Mouse (Mus musculus): ENCODE results near the gene Fgf12. TPM values are rescaled to one million over a fixed set of nuclear protein-coding genes. Genes with fewer than 3 reads are reported as not detected.

The Fgf12 gene
- total and polyA plus RNA-seq, 2 experiments = 0.18 to 0.21 TPM

- 3% methylated on average over 58 of the region's 58 CpGs for WGBS
- TF ChIP-seq POLR2A (IDR thresholded peaks at IDR 0.05; ENCODE audit: extremely low read depth, insufficient read depth, low read length) = no peak
- TF ChIP-seq CTCF (IDR thresholded peaks at IDR 0.05; ENCODE audit: low read depth, low read length) = no peak
- H3K27ac ChIP-seq (replicated peaks; ENCODE audit: insufficient read depth, low read depth, low read length) = no peak overlapping the region
- no peak overlapping the region for H3K9ac ChIP-seq (ENCODE audit: low read depth, low read length)
- no peaks in the 10 kb centered on the region for H3K4me1 ChIP-seq (ENCODE audit: control insufficient read depth, insufficient read depth, low read length)
- H3K27me3 ChIP-seq (ENCODE audit: control insufficient read depth, insufficient read depth, low read length) = 0 out of 2 replicates have a peak, but pooled peaks cover 2% of the 10 kb centered on the region
- H3K4me3 ChIP-seq (ENCODE audit: insufficient read depth, low read depth, low read length) = no peak overlapping the region
- no peak for DNase-seq (ENCODE audit: extremely low read depth, low read depth, low spot score)
- H3K36me3 ChIP-seq (ENCODE audit: control insufficient read depth, insufficient read depth, low read length) = no peaks in the 10 kb centered on the region
- H3K79me2 ChIP-seq (ENCODE audit: control insufficient read depth, insufficient read depth, low read length) = no peaks in the 10 kb centered on the region
These were observed 188.1 kb downstream of the Fgf12 start for GRCm38 (mm10) chr16:28564716-28565217.

DNA sequence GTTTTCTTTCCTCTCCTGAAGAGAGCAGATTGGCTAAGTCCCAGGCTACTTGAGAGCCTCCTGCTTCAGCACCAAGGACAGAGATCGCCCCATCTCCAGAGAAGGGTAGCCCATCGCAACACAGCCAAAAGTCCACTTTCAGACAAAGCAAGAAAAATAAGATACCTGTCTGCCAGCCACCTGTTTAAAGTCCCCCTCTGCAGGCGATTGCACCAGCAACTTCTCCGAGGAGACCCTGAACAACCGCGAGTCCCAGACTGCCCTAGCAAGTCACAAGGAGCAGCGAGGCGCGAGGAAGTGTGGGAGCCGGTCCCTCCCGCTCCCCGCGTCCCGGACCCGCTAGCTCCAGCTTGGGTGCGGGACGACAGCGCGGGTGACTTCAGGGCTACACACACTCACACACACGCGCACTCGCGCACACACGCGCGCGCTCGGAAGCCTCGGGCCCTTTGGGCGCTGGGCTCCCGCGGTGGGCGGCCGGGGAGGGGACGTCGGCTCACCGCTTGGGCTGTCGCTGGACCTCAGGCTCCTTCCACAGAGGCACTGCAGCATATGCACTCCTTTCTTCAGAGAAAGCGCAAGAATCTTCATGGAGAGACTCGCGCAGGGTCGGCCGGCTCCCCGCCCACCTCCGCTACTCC is 188.7 kb downstream of the Fgf12 start:
- H3K9ac ChIP-seq (ENCODE audit: low read depth, low read length) = no peak overlapping the region
- H3K4me1 ChIP-seq (ENCODE audit: control insufficient read depth, insufficient read depth, low read length) = no peaks in the 10 kb centered on the region
- H3K4me3 ChIP-seq (ENCODE audit: insufficient read depth, low read depth, low read length) = no peak overlapping the region
- 1% methylated on average over 45 of the region's 45 CpGs for WGBS
- 0 out of 2 replicates have a peak, but pooled peaks cover 2% of the 10 kb centered on the region for H3K27me3 ChIP-seq (ENCODE audit: control insufficient read depth, insufficient read depth, low read length)
- no peak for TF ChIP-seq CTCF (IDR thresholded peaks at IDR 0.05; ENCODE audit: low read depth, low read length)
- TF ChIP-seq POLR2A (IDR thresholded peaks at IDR 0.05; ENCODE audit: extremely low read depth, insufficient read depth, low read length) = no peak
- H3K36me3 ChIP-seq (ENCODE audit: control insufficient read depth, insufficient read depth, low read length) = no peaks in the 10 kb centered on the region
- no peak overlapping the region for H3K27ac ChIP-seq (replicated peaks; ENCODE audit: insufficient read depth, low read depth, low read length)
- peak; percentile 1 for DNase-seq (ENCODE audit: extremely low read depth, low read depth, low spot score)
- no peaks in the 10 kb centered on the region for H3K79me2 ChIP-seq (ENCODE audit: control insufficient read depth, insufficient read depth, low read length)

GRCm38 (mm10) chr16:28562847-28563246 is 190.0 kb downstream of the Fgf12 start:
- no peak for DNase-seq (ENCODE audit: extremely low read depth, low read depth, low spot score)
- Histone ChIP-seq H3K36me3 (ENCODE audit: control insufficient read depth, insufficient read depth, low read length) (no peaks in the 10 kb centered on the region), H3K79me2 (ENCODE audit: control insufficient read depth, insufficient read depth, low read length) (no peaks in the 10 kb centered on the region), H3K4me3 (ENCODE audit: insufficient read depth, low read depth, low read length) (no peak overlapping the region), H3K4me1 (ENCODE audit: control insufficient read depth, insufficient read depth, low read length) (no peaks in the 10 kb centered on the region), H3K9ac (ENCODE audit: low read depth, low read length) (no peak overlapping the region), H3K27me3 (ENCODE audit: control insufficient read depth, insufficient read depth, low read length) (0 out of 2 replicates have a peak, but pooled peaks cover 2% of the 10 kb centered on the region), H3K27ac (replicated peaks; ENCODE audit: insufficient read depth, low read depth, low read length) (no peak overlapping the region)
- no peak for TF ChIP-seq CTCF (IDR thresholded peaks at IDR 0.05; ENCODE audit: low read depth, low read length)
- no peak for TF ChIP-seq POLR2A (IDR thresholded peaks at IDR 0.05; ENCODE audit: extremely low read depth, insufficient read depth, low read length)
- WGBS = 74% methylated on average over 6 of the region's 6 CpGs

- no peaks in the 10 kb centered on the region for H3K4me1 ChIP-seq (ENCODE audit: control insufficient read depth, insufficient read depth, low read length)
- no peak overlapping the region for H3K9ac ChIP-seq (ENCODE audit: low read depth, low read length)
- no peaks in the 10 kb centered on the region for H3K36me3 ChIP-seq (ENCODE audit: control insufficient read depth, insufficient read depth, low read length)
- no peaks in the 10 kb centered on the region for H3K79me2 ChIP-seq (ENCODE audit: control insufficient read depth, insufficient read depth, low read length)
- no peaks in the 10 kb centered on the region for H3K27me3 ChIP-seq (ENCODE audit: control insufficient read depth, insufficient read depth, low read length)
- TF ChIP-seq POLR2A (IDR thresholded peaks at IDR 0.05; ENCODE audit: extremely low read depth, insufficient read depth, low read length) = no peak
- TF ChIP-seq CTCF (IDR thresholded peaks at IDR 0.05; ENCODE audit: low read depth, low read length) = no peak
- 80% methylated on average over 10 of the region's 10 CpGs for WGBS
- H3K27ac ChIP-seq (replicated peaks; ENCODE audit: insufficient read depth, low read depth, low read length) = no peak overlapping the region
- DNase-seq (ENCODE audit: extremely low read depth, low read depth, low spot score) = no peak
- no peak overlapping the region for H3K4me3 ChIP-seq (ENCODE audit: insufficient read depth, low read depth, low read length)
These were observed 197.6 kb downstream of the Fgf12 start for GRCm38 (mm10) chr16:28555219-28555618.

DNA sequence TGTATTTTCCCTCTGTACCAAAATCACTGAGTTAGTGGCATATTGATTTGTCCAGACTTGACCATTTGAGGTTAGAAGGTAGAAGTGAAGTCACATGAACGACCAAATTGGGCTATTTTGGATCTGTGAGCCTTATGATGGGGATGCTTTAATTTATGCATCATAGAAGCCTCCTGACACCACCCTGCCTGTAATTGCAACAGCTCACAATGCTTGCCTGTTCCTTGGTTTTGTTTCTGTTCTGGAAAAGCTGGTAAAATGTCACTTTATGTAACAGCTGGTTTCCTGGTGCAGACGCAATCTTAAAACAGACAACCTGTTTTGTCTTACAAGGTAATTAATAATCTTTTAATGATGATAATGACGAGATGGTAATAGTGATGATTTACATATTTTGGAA is 213.4 kb downstream of the Fgf12 start:
- no peaks in the 10 kb centered on the region for H3K4me1 ChIP-seq (ENCODE audit: control insufficient read depth, insufficient read depth, low read length)
- H3K4me3 ChIP-seq (ENCODE audit: insufficient read depth, low read depth, low read length) = no peak overlapping the region
- no peak for TF ChIP-seq POLR2A (IDR thresholded peaks at IDR 0.05; ENCODE audit: extremely low read depth, insufficient read depth, low read length)
- no peak for TF ChIP-seq CTCF (IDR thresholded peaks at IDR 0.05; ENCODE audit: low read depth, low read length)
- 59% methylated on average over 3 of the region's 3 CpGs for WGBS
- no peaks in the 10 kb centered on the region for H3K79me2 ChIP-seq (ENCODE audit: control insufficient read depth, insufficient read depth, low read length)
- H3K9ac ChIP-seq (ENCODE audit: low read depth, low read length) = no peak overlapping the region
- no peaks in the 10 kb centered on the region for H3K27me3 ChIP-seq (ENCODE audit: control insufficient read depth, insufficient read depth, low read length)
- H3K36me3 ChIP-seq (ENCODE audit: control insufficient read depth, insufficient read depth, low read length) = no peaks in the 10 kb centered on the region
- DNase-seq (ENCODE audit: extremely low read depth, low read depth, low spot score) = no peak
- no peak overlapping the region for H3K27ac ChIP-seq (replicated peaks; ENCODE audit: insufficient read depth, low read depth, low read length)
